ENCODE assay signal across 26 mouse cellular contexts in the genomic region with DNA sequence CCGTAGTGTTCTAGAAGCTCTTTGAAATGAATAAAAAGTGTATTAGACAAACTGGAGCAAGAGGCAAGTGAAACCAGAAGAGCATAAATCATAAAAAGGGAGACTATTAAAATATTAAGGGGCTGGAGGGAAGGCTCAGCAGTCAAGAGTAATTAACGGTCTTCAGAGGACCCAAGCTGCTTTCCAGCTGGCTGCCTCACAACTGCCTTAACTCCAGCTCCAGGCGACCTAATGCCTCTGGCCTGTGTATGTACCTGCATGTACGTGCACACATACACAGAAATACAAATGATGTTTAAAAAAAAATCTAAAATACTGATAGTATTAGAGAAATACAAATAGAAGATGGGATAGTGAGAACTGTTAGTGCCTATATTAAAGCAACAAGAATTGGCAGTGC. TPM values are rescaled to one million over a fixed set of nuclear protein-coding genes. Genes with fewer than 3 reads are reported as not detected.
DNase-seq lines count a peak whose midpoint lies in the region; ATAC-seq lines count a peak whose summit lies in the region.
"Had no signal": no experiment of that assay in that cellular context is flagged by ENCODE, and none has a peak within 500 bp of the region (broad histone marks: within the 10 kb centered on the region; RNA-seq: fewer than 3 reads in every experiment).

No protein-coding gene starts in this region.

- H3K27me3 ChIP-seq in hindbrain, embryonic 14.5 days (ENCODE audit: control insufficient read depth, insufficient read depth, low read length): no peaks in the 10 kb centered on the region
- no peaks in the 10 kb centered on the region for H3K27me3 ChIP-seq in hindbrain, embryonic 10.5 days (ENCODE audit: insufficient read depth, poor library complexity, severe bottlenecking)
- H3K27me3 ChIP-seq: embryonic facial prominence, embryonic 12.5 days; embryonic facial prominence, embryonic 15.5 days; heart, embryonic 12.5 days; heart, embryonic 15.5 days; hindbrain, embryonic 13.5 days had no signal

- no peak for ATAC-seq in hindbrain, embryonic 14.5 days (ENCODE audit: low FRiP score)
- ATAC-seq: CD4-positive, CD25-positive, alpha-beta regulatory T cell, adult 4 months; forebrain, embryonic 14.5 days; forebrain, postnatal 0 days; hindbrain, postnatal 0 days; inflammation-experienced regulatory T-cells, adult 6 months had no signal

- DNase-seq in hindbrain, embryonic 14.5 days (ENCODE audit: low spot score): no peak
- no peak for DNase-seq in hindbrain, embryonic 10.5 days (ENCODE audit: low spot score)
- peak; percentile 21 to 40 for DNase-seq in kidney, postnatal 4 days
- DNase-seq in kidney, adult 11 months: no peak
- DNase-seq in retina, postnatal 1 day: peak; percentile 43
- no peak for DNase-seq in gastrocnemius, postnatal 10 days
- DNase-seq: adrenal gland, adult 2 months; adrenal gland, postnatal 14 days; cerebellum, adult 11 months; cerebellum, adult 2 months; cerebellum, adult 9-11 months; cerebellum, postnatal 25 days; forebrain, postnatal 0 days; gastrocnemius, adult 2 months; gastrocnemius, postnatal 25 days; heart, postnatal 10 days had no signal

- no peaks in the 10 kb centered on the region; the same call in 1 of the 2 replicates for H3K36me3 ChIP-seq in hindbrain, embryonic 14.5 days (replicated peaks; ENCODE audit: control insufficient read depth, insufficient read depth)
- H3K36me3 ChIP-seq in hindbrain, embryonic 10.5 days: peaks cover 12% of the 10 kb centered on the region; the same call in 1 of the 2 replicates
- H3K36me3 ChIP-seq: embryonic facial prominence, embryonic 15.5 days; heart, embryonic 15.5 days had no signal

- H3K9me3 ChIP-seq in hindbrain, embryonic 14.5 days (ENCODE audit: control insufficient read depth, low read length): no peaks in the 10 kb centered on the region
- no peaks in the 10 kb centered on the region for H3K9me3 ChIP-seq in hindbrain, embryonic 10.5 days
- H3K9me3 ChIP-seq: embryonic facial prominence, embryonic 12.5 days; embryonic facial prominence, embryonic 15.5 days; heart, embryonic 12.5 days; heart, embryonic 15.5 days; hindbrain, embryonic 13.5 days had no signal

- no peak overlapping the region for H3K4me3 ChIP-seq in hindbrain, embryonic 14.5 days (replicated peaks; ENCODE audit: low read length)
- no peak overlapping the region for H3K4me3 ChIP-seq in hindbrain, embryonic 10.5 days
- H3K4me3 ChIP-seq: embryonic facial prominence, embryonic 12.5 days; embryonic facial prominence, embryonic 15.5 days; gastrocnemius, adult 2 months; heart, embryonic 12.5 days; heart, embryonic 15.5 days; hindbrain, embryonic 13.5 days had no signal

- WGBS in hindbrain, embryonic 14.5 days: 76% methylated on average over 4 of the region's 4 CpGs
- WGBS in hindbrain, embryonic 10.5 days: 91% methylated on average over 4 of the region's 4 CpGs

- H3K4me2 ChIP-seq in hindbrain, embryonic 14.5 days (replicated peaks): no peak overlapping the region
- H3K4me2 ChIP-seq: embryonic facial prominence, embryonic 12.5 days; embryonic facial prominence, embryonic 15.5 days; heart, embryonic 12.5 days; heart, embryonic 15.5 days; hindbrain, embryonic 13.5 days had no signal

- 0 out of 2 replicates have a peak overlapping the region, but pooled peaks have one; percentile 5 for H3K27ac ChIP-seq in hindbrain, embryonic 14.5 days
- no peak overlapping the region for H3K27ac ChIP-seq in hindbrain, embryonic 10.5 days
- H3K27ac ChIP-seq: embryonic facial prominence, embryonic 12.5 days; embryonic facial prominence, embryonic 15.5 days; gastrocnemius, adult 2 months; heart, embryonic 15.5 days; hindbrain, embryonic 13.5 days; hindbrain, postnatal 0 days had no signal

- H3K9ac ChIP-seq in hindbrain, embryonic 14.5 days: no peak overlapping the region
- H3K9ac ChIP-seq: embryonic facial prominence, embryonic 12.5 days; embryonic facial prominence, embryonic 15.5 days; forebrain, postnatal 0 days; heart, embryonic 12.5 days; heart, embryonic 15.5 days; hindbrain, embryonic 13.5 days had no signal

- no peaks in the 10 kb centered on the region for H3K4me1 ChIP-seq in hindbrain, embryonic 14.5 days (replicated peaks; ENCODE audit: control insufficient read depth, insufficient read depth, low read length)
- H3K4me1 ChIP-seq in hindbrain, embryonic 10.5 days (replicated peaks): no peaks in the 10 kb centered on the region
- H3K4me1 ChIP-seq: embryonic facial prominence, embryonic 12.5 days; embryonic facial prominence, embryonic 15.5 days; heart, embryonic 12.5 days; heart, embryonic 15.5 days; hindbrain, embryonic 13.5 days had no signal

RNA-seq across cellular contexts. Expression of a gene that starts 43.0 kb away (rescaled TPM):
- polyA plus RNA-seq in hindbrain, embryonic 14.5 days (2014; fragmentation: Nextera tagmentation; extraction: Ambion mirVana): 2.4 and 3.3 TPM in 2 replicates
- polyA plus RNA-seq in hindbrain, embryonic 10.5 days (2016; fragmentation: Nextera tagmentation; extraction: Ambion mirVana): 1.1 and 1.2 TPM in 2 replicates
- total RNA-seq in gastrocnemius, postnatal 10 days (2021): 10 to 100 TPM; 50.4 to 83.1 TPM
- total RNA-seq: MEL had no signal

Comparison
In these comparisons a context has a peak if more than half of its experiments do, and no peak if none do; other contexts are left out.
1. DNase-seq: peak in kidney, postnatal 4 days (2 of 2) and retina, postnatal 1 day (single experiment); none in hindbrain, embryonic 14.5 days (single experiment), hindbrain, embryonic 10.5 days (single experiment), kidney, adult 11 months (single experiment) and gastrocnemius, postnatal 10 days (single experiment).